Mouse (Mus musculus) kidney, embryonic 14.5 days (tissue): ENCODE results near the gene Vmn2r70. TPM values are rescaled to one million over a fixed set of nuclear protein-coding genes. Genes with fewer than 3 reads are reported as not detected.

Experiments
- ATAC-seq: fragments of 200-750 bp; cut with Nextera tagmentation; 2 replicates; pipeline ENCODE4 v1.8.0; 2017; ENCODE audit warnings: moderate number of reproducible peaks, mild to moderate bottlenecking, moderate TSS enrichment, moderate library complexity; ENCODE audit not compliant: low FRiP score, low TSS enrichment
- H3K27ac ChIP-seq: fragments of 300-500 bp; sonication (generic); 2 replicates; pipeline ENCODE4 v1.5.1; 2014; ENCODE audit warnings: low read depth, mild to moderate bottlenecking, low read length, moderate library complexity, mixed read lengths
- H3K27me3 ChIP-seq: fragments of 300-500 bp; sonication (generic); 2 replicates; pipeline ENCODE4 v1.6.1; 2014; ENCODE audit warnings: mild to moderate bottlenecking, low read length; ENCODE audit not compliant: control insufficient read depth, insufficient read depth
- H3K36me3 ChIP-seq: fragments of 300-500 bp; sonication (generic); 2 replicates; pipeline ENCODE4 v1.6.1; 2014; ENCODE audit warnings: low read length, mixed read lengths; ENCODE audit not compliant: control insufficient read depth, insufficient read depth
- H3K4me1 ChIP-seq: fragments of 300-500 bp; sonication (generic); 2 replicates; pipeline ENCODE4 v1.6.1; 2014; ENCODE audit warnings: low read length, mixed read lengths; ENCODE audit not compliant: control insufficient read depth, insufficient read depth
- H3K4me2 ChIP-seq: fragments of 300-500 bp; sonication (generic); replicated peaks from 2 replicates; pipeline ENCODE4 v1.6.1; 2014; ENCODE audit warnings: low read depth, mild to moderate bottlenecking, low read length
- H3K4me3 ChIP-seq: fragments of 300-500 bp; sonication (generic); 2 replicates; pipeline ENCODE4 v1.5.1; 2014; ENCODE audit warnings: mild to moderate bottlenecking, low read length
- H3K9ac ChIP-seq: fragments of 300-500 bp; sonication (generic); 2 replicates; pipeline ENCODE4 v1.6.1; 2014; ENCODE audit warnings: low read depth, mild to moderate bottlenecking, low read length, moderate library complexity
- H3K9me3 ChIP-seq: fragments of 300-500 bp; sonication (generic); 2 replicates; pipeline ENCODE4 v1.6.1; 2016; ENCODE audit warnings: low read length; ENCODE audit not compliant: control insufficient read depth
- WGBS: fragments of 180-500 bp; shearing (Covaris S2); extraction: QIAGEN DNeasy Blood & Tissue Kit; methylation state at CpG from one replicate; pipeline ENCODE4 v1.1.7; 2014; 5-methylcytosine and 5-hydroxymethylcytosine counted together
- polyA plus RNA-seq: library from polyadenylated mRNA; unstranded; fragments of >200 nt; fragmentation: Nextera tagmentation; extraction: Ambion mirVana; gene quantifications from 2 replicates; pipeline ENCODE4 v1.2.1, GENCODE M21; 2014

Gene Vmn2r70
- polyA plus RNA-seq = not detected in 2 replicates

- no peaks in the 10 kb centered on the region for H3K27me3 ChIP-seq
- no peak for ATAC-seq
- H3K9ac ChIP-seq = no peak within 1 kb of the TSS
- H3K9me3 ChIP-seq = no peaks in the 10 kb centered on the region
- 79% methylated on average over 2 of the region's 2 CpGs for WGBS
- no peak within 1 kb of the TSS for H3K4me3 ChIP-seq
- no peaks in the 10 kb centered on the region for H3K4me1 ChIP-seq
- no peak within 1 kb of the TSS for H3K4me2 ChIP-seq
- H3K27ac ChIP-seq = no peak within 1 kb of the TSS
- H3K36me3 ChIP-seq = no peaks in the 10 kb centered on the region
Observed at GRCm38 (mm10) chr7:85569092-85569491, at the start of gene Vmn2r70. Gene Vmn2r70 (minus strand): TSS chr7:85569192.

DNA sequence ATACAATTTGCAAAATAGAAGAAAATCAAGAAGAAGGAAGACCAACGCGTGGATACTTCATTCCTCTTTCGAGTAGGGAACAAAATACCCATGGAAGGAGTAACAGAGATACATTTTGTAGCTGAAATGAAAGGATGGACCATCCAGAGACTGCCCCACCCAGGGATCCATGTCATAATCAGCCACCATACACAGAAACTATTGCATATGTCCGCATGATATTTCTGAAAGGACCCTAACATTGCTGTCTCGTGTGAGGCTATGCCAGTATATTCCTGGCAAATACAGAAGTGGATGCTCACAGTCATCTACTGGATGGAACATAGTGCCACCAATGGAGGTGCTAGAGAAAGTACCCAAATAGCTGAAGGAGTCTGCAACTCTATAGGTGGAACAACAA is 6.2 kb downstream of the Vmn2r70 start, which contains the start of gene Vmn2r71:
Gene Vmn2r71, plus strand, starts transcription at position 301 of the 400 bp plus-strand sequence.
- H3K9me3 ChIP-seq = no peaks in the 10 kb centered on the region
- H3K36me3 ChIP-seq = no peaks in the 10 kb centered on the region
- ATAC-seq = no peak
- no peaks in the 10 kb centered on the region for H3K4me1 ChIP-seq
- no peaks in the 10 kb centered on the region for H3K27me3 ChIP-seq
- 84% methylated on average over 5 of the region's 5 CpGs for WGBS
- H3K4me2 ChIP-seq = no peak within 1 kb of the TSS
- no peak within 1 kb of the TSS for H3K27ac ChIP-seq
- no peak within 1 kb of the TSS for H3K9ac ChIP-seq
- H3K4me3 ChIP-seq = no peak within 1 kb of the TSS

- Histone ChIP-seq H3K27ac (no peak overlapping the region), H3K4me1 (no peaks in the 10 kb centered on the region), H3K9ac (no peak overlapping the region), H3K4me3 (no peak overlapping the region), H3K4me2 (no peak overlapping the region), H3K36me3 (no peaks in the 10 kb centered on the region), H3K27me3 (no peaks in the 10 kb centered on the region), H3K9me3 (0 out of 2 replicates have a peak, but pooled peaks cover 5% of the 10 kb centered on the region)
- no peak for ATAC-seq
- 65% methylated on average over 2 of the region's 2 CpGs for WGBS
Observed at GRCm38 (mm10) chr7:85543118-85543517, 25.9 kb downstream of the Vmn2r70 start.

DNA sequence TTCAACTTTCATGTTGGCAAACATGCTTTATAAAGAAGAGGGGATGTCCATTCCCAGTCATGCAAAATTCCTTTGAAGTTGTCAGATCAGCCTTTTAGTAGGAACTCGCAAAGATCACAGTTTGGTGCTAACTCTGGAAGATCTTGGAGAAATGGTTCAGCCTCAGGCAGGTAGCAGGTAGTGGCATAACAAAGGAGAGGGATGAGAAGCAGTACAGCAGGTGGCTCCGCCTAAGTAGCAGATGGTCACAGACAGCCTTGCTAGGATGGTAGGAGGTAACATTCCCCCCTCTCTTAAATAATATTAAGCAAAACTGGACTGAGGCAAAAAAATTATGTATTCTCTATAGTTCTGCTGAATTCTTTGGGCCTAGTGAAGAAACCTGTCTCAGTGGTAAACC is 26.9 kb downstream of the Vmn2r70 start:
- Histone ChIP-seq H3K9me3 (0 out of 2 replicates have a peak, but pooled peaks cover 5% of the 10 kb centered on the region), H3K36me3 (no peaks in the 10 kb centered on the region), H3K4me1 (no peaks in the 10 kb centered on the region), H3K9ac (no peak overlapping the region), H3K27me3 (no peaks in the 10 kb centered on the region), H3K27ac (no peak overlapping the region), H3K4me2 (no peak overlapping the region), H3K4me3 (no peak overlapping the region)
- ATAC-seq = no peak
- 87% methylated on average over 2 of the region's 2 CpGs for WGBS

Other genes with a start within 250 kb of the Vmn2r70 start
- not detected in 2 replicates for gene Vmn2r69, start 153.3 kb downstream of the Vmn2r70 start, polyA plus RNA-seq
- not detected in 2 replicates for gene Vmn2r71, start 6.1 kb downstream of the Vmn2r70 start, polyA plus RNA-seq
- not detected in 2 replicates for gene Vmn2r72, start 185.9 kb upstream of the Vmn2r70 start, polyA plus RNA-seq